Mouse (Mus musculus) ovary, postnatal 14 days (tissue): ENCODE data around the gene Rgs11.
"Not testable (repeated sequence)": the region's sequence is repeated elsewhere in the genome, so short reads cannot be mapped to it uniquely, and the experiment has no call there.

Source experiments
- DNase-seq: peaks from one replicate; pipeline ENCODE4 v3.0.0; 2022; ENCODE audit warnings: low spot score

Rgs11 gene

DNA sequence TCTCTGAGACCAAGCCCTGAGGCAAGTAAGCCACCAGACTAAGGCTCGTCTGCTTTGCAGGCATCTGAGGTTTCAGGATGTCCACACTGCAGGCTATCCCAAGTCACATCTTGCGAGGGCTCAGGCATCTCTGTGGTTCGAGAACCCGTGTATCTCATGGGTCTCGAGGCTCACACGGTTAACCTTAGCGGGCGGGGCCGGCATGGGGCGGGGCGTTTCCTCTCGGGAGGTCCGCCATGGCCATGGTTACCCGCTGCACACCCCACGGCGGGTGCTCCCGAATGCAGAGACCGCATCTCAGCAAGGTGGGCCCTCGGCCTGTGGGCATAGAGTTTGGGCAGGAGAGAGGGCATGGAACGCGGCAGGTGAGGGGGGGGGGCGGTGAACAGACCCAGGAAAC lies at the start of gene Rgs11:
Gene Rgs11, plus strand, starts transcription at position 215 of the 400 bp plus-strand sequence.
- DNase-seq: no peak

DNA sequence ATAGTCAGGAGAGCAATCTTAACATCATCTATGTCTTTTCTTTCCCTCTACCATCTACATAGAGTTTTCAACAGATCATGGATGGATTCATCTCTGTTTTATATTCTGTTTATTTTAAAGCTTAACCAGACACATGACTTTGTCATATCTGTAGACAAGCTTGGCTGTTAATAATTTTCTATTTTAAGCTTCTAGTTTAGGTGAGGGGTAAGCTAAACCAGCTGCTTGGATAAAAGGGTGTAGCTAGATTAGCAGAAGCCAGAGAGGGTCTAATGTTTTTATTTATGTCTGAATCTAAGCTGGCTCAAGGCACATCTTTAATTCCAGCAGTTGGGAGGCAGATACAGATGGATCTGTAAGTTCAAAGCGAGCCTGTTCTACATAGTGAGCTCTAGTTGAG lies 40.0 kb upstream of the Rgs11 start:
- DNase-seq: no peak

DNA sequence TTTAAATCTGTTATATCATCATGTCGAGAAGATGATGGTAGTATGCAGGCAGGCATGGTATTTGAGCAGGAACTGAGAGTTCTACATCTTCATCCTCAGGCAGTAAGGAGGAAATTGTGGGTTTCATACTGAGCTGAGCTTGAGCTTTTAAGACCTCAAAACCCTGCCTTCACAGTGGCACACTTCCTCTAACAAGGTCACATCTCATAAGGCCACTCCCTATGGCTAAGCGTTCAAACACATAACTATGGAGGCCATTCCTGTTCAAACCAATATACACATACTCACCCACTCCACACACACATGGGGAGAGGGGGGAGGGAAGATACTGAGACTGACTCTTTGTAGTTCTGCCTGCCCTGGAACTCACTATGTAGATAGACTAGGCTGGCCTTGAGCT lies 34.7 kb upstream of the Rgs11 start:
- DNase-seq: no peak

- not testable (repeated sequence) for DNase-seq
Observed at GRCm38 (mm10) chr17:26175248-26175647, 27.5 kb upstream of the Rgs11 start.

DNA sequence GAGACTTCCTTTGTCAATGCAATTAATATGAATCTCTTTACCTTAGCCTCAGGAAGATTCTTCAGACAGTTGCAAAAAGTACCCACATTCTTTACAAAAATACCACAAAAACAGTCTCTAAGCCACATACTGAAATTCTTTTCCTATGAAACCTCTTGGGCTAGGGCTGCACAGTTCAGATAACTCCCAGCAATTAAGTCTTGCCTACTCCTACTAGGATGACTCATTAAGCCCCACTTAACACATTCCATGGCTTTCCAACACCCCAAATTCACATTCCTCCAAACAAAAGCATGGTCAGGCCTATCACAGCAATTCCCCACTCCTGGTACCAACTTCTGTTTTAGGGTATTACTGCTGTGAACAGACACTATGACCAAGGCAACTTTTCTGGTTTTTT lies 24.1 kb upstream of the Rgs11 start:
- no peak for DNase-seq

DNA sequence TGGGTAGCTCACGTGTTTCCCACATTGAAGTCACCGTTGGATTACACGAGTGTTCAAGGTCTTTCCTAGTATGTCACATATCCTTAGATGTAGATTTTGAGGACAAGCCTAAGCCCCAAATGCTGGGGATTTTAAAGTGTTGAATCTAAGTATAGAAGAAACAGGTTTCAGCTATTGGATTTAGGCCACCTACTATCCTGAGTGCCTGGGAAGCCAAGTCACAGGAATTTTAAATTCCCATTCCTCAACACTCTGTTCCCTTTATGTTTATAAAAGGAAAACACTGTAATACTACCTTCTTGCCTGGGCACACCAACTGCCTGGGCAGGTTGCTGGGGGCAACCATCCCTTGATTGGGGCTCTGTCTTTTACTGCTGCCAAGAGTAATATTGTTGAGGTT lies 21.6 kb upstream of the Rgs11 start:
- DNase-seq: no peak

- DNase-seq: no peak
Observed at GRCm38 (mm10) chr17:26187592-26187991, 15.2 kb upstream of the Rgs11 start.

DNA sequence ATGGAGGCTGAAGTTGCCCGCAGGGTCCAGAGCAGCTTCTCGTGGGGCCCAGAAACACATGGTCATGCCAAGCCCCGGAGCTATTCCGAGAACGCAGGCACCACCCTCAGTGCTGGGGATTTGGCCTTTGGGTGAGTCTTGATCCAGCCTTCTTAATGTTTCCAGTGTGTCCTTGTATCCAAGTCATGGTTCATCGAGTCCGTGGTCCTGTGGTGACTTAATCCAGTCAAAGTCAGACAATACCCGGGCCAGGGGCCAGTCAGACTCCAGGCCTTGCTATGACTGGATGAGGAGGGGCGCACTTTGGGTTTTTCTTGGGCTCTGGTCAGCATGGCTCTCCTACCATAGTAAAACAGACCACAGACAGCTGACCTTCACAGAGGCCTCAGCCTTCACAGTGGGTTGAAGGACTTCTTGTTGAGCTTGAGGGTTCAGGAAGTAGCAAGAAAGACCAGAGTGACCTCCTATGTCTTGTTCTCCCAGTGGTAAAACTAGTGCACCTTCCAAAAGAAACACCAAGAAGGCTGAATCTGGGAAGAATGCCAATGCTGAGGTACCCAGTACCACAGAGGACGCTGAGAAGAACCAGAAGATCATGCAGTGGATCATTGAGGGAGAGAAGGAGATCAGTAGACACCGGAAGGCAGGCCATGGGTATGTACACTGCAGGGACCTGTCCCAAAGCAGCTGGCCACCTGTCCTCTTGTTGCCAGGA lies 14.5 kb upstream of the Rgs11 start:
- DNase-seq: no peak

DNA sequence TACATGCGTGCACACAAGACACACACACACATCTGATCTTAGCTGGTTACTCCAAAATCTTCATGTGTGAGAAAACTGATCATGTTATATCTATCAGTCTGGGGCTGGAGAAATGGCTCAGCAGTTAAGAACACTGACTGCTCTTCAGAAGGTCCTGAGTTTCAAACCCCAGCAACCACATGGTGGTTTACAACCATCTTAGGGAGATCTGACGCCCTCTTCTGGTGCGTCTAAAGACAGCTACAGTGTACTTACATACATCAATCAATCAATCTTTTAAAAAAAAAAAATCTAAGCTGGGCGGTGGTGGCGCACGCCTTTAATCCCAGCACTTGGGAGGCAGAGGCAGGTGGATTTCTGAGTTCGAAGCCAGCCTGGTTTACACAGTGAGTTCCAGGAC lies 11.3 kb upstream of the Rgs11 start:
- not testable (repeated sequence) for DNase-seq

DNA sequence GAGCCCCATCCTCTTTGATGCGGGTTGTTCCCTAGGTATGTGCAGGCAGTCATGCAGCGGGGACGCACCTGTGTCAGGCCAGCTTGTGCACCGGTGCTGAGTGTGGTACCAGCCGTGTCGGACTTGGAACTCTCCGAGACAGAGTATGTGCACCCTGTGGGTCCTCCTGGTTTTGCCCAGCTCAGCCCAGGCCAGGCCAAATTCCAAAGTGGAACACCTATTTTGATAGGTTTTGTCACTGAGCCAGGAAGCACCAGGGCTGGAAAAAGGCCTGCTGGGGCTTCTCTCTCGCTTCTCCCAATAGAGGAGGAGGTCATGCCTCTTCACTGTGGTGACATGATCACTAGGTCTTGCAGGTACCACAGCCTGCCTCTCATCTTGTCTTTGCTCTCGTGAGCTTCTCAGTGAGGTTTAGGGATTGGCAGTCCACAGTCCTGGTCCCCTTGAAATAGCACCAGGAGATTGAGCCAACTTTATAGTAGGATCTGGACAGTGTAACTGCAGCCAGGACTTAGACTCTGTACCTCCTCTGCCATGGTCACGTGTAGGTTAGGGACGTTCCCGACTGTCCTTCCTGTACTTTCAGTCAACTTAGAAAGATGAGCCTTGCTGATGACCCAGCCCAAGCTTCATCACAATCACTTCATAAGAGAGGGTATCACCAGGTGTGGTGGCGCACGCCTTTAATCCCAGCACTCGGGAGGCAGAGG lies 10.1 kb upstream of the Rgs11 start:
- DNase-seq: no peak

DNA sequence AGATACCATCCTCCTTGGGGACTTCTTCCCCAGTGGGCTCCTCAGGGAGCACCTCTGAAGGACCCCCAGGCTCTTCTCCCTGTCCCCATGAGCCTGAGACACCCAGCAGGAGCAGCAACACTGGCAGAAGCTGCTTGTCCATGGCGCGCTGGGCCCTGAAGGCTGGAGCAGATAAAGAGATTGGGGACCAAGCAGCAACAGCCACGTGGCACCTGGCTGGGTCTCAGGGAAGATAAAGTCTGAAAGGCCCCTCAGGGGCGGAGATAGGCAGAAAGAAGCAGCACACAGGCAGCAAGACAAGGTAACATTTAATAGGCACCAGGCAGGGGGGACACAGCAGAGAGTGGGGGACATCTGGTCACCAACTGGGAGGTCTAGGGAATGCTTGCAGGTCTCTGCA lies 3.9 kb upstream of the Rgs11 start, which contains the start of gene Pdia2:
Gene Pdia2, minus strand, starts transcription at position 196 of the 400 bp plus-strand sequence.
- no peak for DNase-seq

DNA sequence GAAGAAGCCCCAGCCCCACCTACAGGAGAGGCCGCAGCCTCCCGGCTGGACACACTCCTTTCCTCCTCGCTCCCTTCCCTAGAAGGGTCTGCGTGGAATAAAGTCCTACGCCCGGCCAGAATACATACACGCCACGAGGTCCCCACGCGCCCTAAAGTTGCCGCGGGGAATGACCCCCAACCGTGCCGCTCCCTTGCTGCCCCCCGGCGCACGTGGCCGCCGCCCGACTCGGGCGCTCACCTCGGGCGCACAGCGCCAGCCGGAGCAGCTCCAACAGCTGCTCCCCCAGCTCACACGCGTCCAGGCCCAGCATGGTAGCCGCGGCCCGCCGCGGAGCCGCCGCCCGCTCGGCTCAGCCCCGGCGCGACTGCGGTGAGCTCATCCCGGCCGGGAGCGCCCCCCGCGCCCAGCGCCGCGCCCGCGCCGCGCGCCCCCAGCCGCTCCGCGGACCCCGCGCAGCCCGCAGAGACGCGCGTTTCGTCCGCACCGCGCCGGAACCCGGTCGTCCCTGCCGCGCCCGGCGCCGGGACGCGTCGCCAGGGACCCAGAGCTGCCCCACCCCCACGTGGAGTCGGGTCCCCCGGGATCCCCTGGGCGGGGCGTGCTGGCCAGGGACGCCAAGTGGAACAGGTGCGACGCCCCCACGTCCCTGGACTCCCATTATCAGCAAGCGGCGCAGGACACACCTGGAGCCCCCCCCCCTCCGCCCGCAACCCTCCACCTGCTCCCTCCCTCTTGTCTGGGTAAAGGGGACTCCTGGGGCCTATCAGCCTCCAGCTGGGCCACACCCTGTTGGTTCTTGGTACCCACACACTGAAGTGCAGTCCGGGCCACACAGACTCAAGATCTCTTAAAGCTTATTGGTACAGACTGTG lies 1.7 kb upstream of the Rgs11 start:
- no peak for DNase-seq

- DNase-seq: no peak
Observed at GRCm38 (mm10) chr17:26201998-26202397, 753 bp upstream of the Rgs11 start.

- no peak for DNase-seq
Observed at GRCm38 (mm10) chr17:26203321-26203811, 615 bp downstream of the Rgs11 start.

DNA sequence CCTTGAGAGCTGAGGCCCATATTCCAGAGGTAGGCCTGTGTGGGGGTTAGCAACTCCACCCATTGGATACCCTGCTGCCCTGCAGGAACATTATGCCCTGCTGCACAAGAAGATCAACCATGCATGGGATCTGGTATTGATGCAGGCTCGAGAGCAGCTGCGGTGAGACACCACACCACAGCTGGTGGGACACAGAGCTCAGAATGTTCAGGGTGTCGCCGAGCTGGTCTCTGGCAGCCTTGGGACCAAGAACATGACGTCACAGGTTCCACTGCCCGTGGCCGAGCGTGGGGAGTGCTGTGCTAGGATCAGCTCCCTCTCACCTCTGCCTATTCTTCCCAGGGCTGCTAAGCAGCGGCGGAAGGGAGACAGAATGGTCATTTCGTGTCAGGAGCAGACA lies 2.0 kb downstream of the Rgs11 start:
- no peak for DNase-seq

DNA sequence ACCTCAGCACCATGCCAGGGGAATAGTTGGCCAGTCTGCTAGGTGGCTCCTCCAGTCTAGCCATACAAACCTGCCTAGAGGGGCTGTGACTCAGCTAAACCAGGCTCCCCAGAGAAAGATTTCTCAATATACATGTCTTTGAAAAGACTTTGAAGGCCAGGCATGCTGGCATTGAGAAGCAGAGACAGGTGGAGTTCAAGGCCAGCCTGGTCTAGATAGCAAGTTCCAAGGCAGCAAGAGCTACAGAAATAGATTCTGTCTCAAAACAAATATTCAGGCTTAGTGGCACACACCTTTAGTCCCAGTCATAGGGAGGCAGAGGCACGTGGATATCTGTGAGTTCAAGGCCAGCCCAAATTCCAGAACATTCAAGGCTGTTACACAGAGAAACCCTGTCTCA lies 3.6 kb downstream of the Rgs11 start:
- DNase-seq: no peak

GRCm38 (mm10) chr17:26207686-26208085 lies 4.9 kb downstream of the Rgs11 start, which contains the start of gene Arhgdig:
Gene Arhgdig (minus strand): TSS chr17:26207786.
- DNase-seq: no peak

GRCm38 (mm10) chr17:26212241-26212640 lies 9.5 kb downstream of the Rgs11 start:
- DNase-seq: no peak

GRCm38 (mm10) chr17:26212681-26213080 lies 9.9 kb downstream of the Rgs11 start:
- DNase-seq: no peak

DNA sequence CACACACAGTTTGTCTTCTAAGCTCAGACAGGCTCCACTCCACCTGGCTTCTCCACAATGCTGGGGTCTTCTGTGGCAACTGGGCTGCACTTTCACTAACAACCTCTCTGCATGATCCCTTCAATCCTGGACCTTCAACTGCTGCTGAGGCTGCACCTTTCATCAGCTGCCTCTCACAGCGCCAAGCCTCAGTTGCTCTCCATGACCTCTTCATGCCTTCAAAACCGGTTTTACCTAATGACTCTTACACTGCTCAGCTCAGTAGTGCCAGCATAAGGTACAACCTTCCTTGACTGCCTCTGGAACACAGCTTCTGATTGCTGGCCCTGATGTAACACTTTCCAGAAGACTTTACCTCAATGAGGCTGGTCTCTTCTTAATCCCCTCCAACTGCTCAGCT lies 18.8 kb downstream of the Rgs11 start:
- no peak for DNase-seq

DNA sequence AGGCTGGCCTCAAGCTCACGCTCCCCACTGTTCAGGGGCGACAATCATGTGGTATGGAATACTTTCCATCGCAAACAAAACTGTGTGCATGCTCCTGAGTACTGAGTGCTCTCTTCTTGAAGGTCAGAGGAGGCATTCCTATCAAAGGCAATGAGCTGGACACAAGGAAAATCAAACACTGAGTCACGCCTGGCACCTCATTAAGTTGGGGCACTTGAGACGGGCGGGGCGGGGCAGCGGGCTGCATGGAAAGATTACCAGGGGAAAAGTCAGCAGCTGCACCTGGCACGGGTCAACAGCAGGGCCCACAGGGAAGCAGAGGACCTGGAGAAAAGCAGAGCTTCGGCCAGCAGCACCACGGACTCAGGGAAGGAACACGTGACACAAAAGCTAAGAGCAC lies 22.4 kb downstream of the Rgs11 start:
- DNase-seq: no peak

DNA sequence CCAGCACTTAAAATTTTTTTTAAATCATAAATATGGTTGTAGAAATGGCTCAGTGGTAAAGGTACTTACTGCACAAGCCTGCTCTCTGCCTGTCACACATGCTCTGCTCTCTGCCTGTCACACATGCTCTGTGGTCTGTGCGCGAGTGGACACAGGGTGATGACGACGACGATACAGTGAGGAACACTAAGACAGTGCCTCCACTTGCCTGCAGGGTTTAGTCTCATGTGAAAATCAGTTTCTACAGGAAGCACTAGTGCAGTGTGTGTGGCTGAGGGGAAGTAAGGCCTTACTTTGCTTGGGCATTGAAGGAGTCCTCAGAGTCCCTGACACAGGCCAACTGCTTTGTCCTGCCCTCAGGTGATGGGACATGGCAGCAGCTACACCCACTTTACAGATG lies 27.0 kb downstream of the Rgs11 start:
- no peak for DNase-seq
